Mouse (Mus musculus) limb, embryonic 13.5 days (tissue): ENCODE measurements around the gene Ift122. TPM values are rescaled to one million over a fixed set of nuclear protein-coding genes. Genes with fewer than 3 reads are reported as not detected.

ENCODE experiments used
- ATAC-seq: fragments of 200-750 bp; cut with Nextera tagmentation; 2 replicates; pipeline ENCODE4 v1.8.0; 2017; ENCODE audit warnings: low read depth, moderate number of reproducible peaks, moderate TSS enrichment; ENCODE audit not compliant: low FRiP score
- H3K27ac ChIP-seq: fragments of 300-500 bp; sonication (generic); 2 replicates; pipeline ENCODE4 v1.5.1; 2015; ENCODE audit warnings: inconsistent platforms, mild to moderate bottlenecking, moderate library complexity
- H3K27me3 ChIP-seq: fragments of 300-500 bp; sonication (generic); 2 replicates; pipeline ENCODE4 v1.6.1; 2015; ENCODE audit warnings: mild to moderate bottlenecking, inconsistent platforms
- H3K36me3 ChIP-seq: fragments of 300-500 bp; sonication (generic); 2 replicates; pipeline ENCODE4 v1.6.1; 2015; ENCODE audit warnings: inconsistent platforms, mild to moderate bottlenecking, moderate library complexity
- H3K4me1 ChIP-seq: fragments of 300-500 bp; sonication (generic); 2 replicates; pipeline ENCODE4 v1.6.1; 2015; ENCODE audit warnings: inconsistent platforms
- H3K4me2 ChIP-seq: fragments of 300-500 bp; sonication (generic); replicated peaks from 2 replicates; pipeline ENCODE4 v1.6.1; 2015; ENCODE audit warnings: inconsistent platforms, mild to moderate bottlenecking, moderate library complexity
- H3K4me3 ChIP-seq: fragments of 300-500 bp; sonication (generic); 2 replicates; pipeline ENCODE4 v1.5.1; 2015; ENCODE audit warnings: moderate library complexity, mild to moderate bottlenecking, inconsistent platforms
- H3K9ac ChIP-seq: fragments of 300-500 bp; sonication (generic); 2 replicates; pipeline ENCODE4 v1.6.1; 2015; ENCODE audit warnings: mild to moderate bottlenecking, inconsistent platforms
- H3K9me3 ChIP-seq: fragments of 300-500 bp; sonication (generic); 2 replicates; pipeline ENCODE4 v1.6.1; 2016; ENCODE audit warnings: inconsistent platforms
- WGBS: fragments of 180-500 bp; shearing (Covaris S2); methylation state at CpG from one replicate; pipeline ENCODE4 v1.1.7; 2015; 5-methylcytosine and 5-hydroxymethylcytosine counted together
- polyA plus RNA-seq: library from polyadenylated mRNA; unstranded; fragments of >200 nt; fragmentation: Nextera tagmentation; extraction: Ambion mirVana; gene quantifications from 2 replicates; pipeline ENCODE4 v1.2.1, GENCODE M21; 2015

The Ift122 gene
- polyA plus RNA-seq, 1 experiment from 2014 or later = 25.8 TPM

DNA sequence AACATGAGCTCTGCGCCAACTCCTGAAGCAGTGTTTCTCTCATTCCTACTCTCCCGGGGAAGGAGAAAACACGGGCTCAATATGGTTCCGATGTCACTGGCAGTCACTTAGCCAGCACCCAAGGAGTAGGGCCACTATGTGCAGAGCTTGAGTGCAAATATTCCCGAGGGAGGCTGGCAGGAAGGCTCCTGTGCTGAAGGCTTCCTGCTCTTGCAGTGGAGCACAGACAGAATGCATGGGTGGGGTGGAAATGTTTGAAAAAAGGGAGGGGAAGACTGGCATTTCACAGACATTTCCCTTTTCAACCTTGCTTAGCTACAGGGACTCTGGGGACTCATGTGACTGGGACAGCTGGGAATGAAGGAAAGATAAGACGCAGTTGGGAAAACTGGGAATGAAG, 25.4 kb downstream of the Ift122 start:
- H3K27me3 ChIP-seq = no peaks in the 10 kb centered on the region
- H3K27ac ChIP-seq = no peak overlapping the region
- ATAC-seq = no peak
- 84% methylated on average over 6 of the region's 6 CpGs for WGBS
- H3K4me2 ChIP-seq = no peak overlapping the region
- H3K4me1 ChIP-seq = no peaks in the 10 kb centered on the region
- H3K36me3 ChIP-seq = peaks cover 62% of the 10 kb centered on the region
- H3K9ac ChIP-seq = no peak overlapping the region
- H3K4me3 ChIP-seq = no peak overlapping the region
- H3K9me3 ChIP-seq = no peaks in the 10 kb centered on the region

DNA sequence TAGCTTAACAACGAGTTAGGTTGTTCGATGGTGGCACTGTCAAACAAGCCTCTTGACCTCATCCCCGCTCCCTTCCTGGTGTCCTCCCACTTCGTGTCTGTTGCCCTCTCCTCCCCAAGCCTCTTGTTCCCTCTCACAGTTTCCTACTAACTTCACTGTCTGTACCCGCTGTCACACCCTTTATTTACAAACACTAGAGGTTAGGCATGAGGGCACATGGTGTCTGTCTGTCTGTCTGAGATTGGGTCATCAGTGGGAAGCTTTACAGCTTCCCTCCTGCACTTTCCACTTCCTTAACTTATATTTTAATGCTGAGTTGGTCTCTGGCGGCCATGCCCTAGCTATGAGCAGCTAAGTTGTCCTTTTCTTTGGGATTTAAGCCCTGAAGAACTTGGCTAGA, 26.5 kb downstream of the Ift122 start:
- H3K27ac ChIP-seq = no peak overlapping the region
- WGBS = 78% methylated on average over 6 of the region's 6 CpGs
- H3K36me3 ChIP-seq = peaks cover 69% of the 10 kb centered on the region
- H3K4me2 ChIP-seq = no peak overlapping the region
- H3K9me3 ChIP-seq = no peaks in the 10 kb centered on the region
- no peak for ATAC-seq
- no peak overlapping the region for H3K9ac ChIP-seq
- no peaks in the 10 kb centered on the region for H3K27me3 ChIP-seq
- H3K4me1 ChIP-seq = no peaks in the 10 kb centered on the region
- no peak overlapping the region for H3K4me3 ChIP-seq

DNA sequence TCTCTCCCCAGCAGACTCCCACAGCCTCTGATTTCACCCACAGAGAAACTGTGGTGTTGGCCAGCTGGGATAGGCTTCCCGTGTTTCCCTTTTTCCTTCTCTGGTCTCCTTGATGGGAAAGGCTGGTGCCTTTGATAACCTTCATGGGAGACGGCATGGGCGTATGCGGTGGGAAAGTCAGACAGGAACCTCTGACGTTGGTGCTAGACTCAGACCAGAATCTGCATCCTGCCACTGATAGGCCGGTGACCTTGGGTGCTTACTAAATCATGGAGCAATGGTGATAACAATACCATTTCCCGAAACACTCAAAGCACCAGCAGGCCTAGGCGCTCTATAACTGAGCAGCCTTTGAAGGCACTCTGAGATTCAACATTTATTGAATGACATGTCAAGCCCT, 27.5 kb downstream of the Ift122 start:
- Histone ChIP-seq H3K4me1 (no peaks in the 10 kb centered on the region), H3K4me3 (no peak overlapping the region), H3K4me2 (no peak overlapping the region), H3K9ac (no peak overlapping the region), H3K27me3 (no peaks in the 10 kb centered on the region), H3K9me3 (no peaks in the 10 kb centered on the region), H3K36me3 (peaks cover 72% of the 10 kb centered on the region), H3K27ac (no peak overlapping the region)
- WGBS = 86% methylated on average over 8 of the region's 8 CpGs
- ATAC-seq = no peak

DNA sequence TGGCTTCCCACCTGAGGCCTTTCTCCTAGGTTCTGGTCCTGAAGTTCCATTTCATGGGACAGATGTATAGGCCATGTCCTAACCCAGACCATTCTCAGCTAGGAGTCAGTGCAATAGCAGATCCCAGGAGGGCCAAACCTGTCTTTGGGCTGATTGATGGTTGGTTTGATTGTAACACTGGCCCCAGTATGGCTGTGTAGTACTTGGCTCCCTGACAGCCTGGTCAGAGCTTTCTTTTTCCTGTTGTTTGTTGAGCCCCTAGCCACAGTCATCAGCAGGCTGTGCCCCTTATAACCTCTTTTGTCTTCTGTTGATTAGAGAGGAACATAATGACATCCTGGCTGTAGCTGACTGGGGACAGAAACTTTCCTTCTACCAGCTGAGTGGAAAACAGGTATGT, 30.7 kb downstream of the Ift122 start:
- ATAC-seq = no peak
- no peak overlapping the region for H3K27ac ChIP-seq
- peaks cover 73% of the 10 kb centered on the region for H3K36me3 ChIP-seq
- H3K27me3 ChIP-seq = no peaks in the 10 kb centered on the region
- 0 out of 2 replicates have a peak, but pooled peaks cover 4% of the 10 kb centered on the region for H3K4me1 ChIP-seq
- H3K9ac ChIP-seq = no peak overlapping the region
- H3K4me3 ChIP-seq = no peak overlapping the region
- H3K9me3 ChIP-seq = 0 out of 2 replicates have a peak, but pooled peaks cover 6% of the 10 kb centered on the region
- H3K4me2 ChIP-seq = no peak overlapping the region

- no peaks in the 10 kb centered on the region for H3K27me3 ChIP-seq
- no peak for ATAC-seq
- H3K4me1 ChIP-seq = peaks cover 13% of the 10 kb centered on the region; the same call in 1 of the 2 replicates
- H3K36me3 ChIP-seq = peaks cover 71% of the 10 kb centered on the region
- no peak overlapping the region for H3K9ac ChIP-seq
- H3K27ac ChIP-seq = no peak overlapping the region
- H3K9me3 ChIP-seq = 0 out of 2 replicates have a peak, but pooled peaks cover 6% of the 10 kb centered on the region
- no peak overlapping the region for H3K4me3 ChIP-seq
- WGBS = 57% methylated on average over 4 of the region's 4 CpGs
- H3K4me2 ChIP-seq = no peak overlapping the region
Measured at GRCm38 (mm10) chr6:115886894-115887293, 33.6 kb downstream of the Ift122 start.

DNA sequence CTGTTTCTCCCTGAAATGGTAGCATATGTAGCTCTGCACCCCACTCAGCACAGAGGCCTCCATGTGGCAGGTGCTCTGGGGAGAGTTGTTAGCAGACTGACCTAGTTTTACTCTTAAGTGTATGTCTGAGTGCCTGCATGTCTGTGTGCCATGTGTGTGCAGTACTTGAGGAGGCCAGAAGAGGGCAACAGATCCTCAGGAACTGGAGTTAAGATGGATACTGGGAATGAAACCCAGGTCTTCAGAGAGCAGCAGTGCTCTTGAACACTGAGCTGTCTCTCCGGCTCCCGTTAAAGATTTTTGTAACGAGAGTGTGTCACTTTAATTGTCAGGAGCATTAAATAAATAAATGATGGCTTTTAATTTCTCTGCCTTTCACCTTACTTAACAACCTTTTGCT, 35.0 kb downstream of the Ift122 start:
- Histone ChIP-seq H3K4me1 (peaks cover 13% of the 10 kb centered on the region; the same call in 1 of the 2 replicates), H3K4me2 (no peak overlapping the region), H3K36me3 (peaks cover 82% of the 10 kb centered on the region), H3K27ac (no peak overlapping the region), H3K27me3 (no peaks in the 10 kb centered on the region), H3K9ac (no peak overlapping the region), H3K9me3 (0 out of 2 replicates have a peak, but pooled peaks cover 6% of the 10 kb centered on the region), H3K4me3 (no peak overlapping the region)
- WGBS = 93% methylated on average over 3 of the region's 3 CpGs
- no peak for ATAC-seq

- Histone ChIP-seq H3K27me3 (no peaks in the 10 kb centered on the region), H3K4me2 (no peak overlapping the region), H3K9me3 (0 out of 2 replicates have a peak, but pooled peaks cover 6% of the 10 kb centered on the region), H3K9ac (no peak overlapping the region), H3K4me3 (no peak overlapping the region), H3K4me1 (peaks cover 13% of the 10 kb centered on the region; the same call in 1 of the 2 replicates), H3K36me3 (peaks cover 77% of the 10 kb centered on the region), H3K27ac (no peak overlapping the region)
- ATAC-seq = no peak
- WGBS = 85% methylated on average over 8 of the region's 8 CpGs
Measured at GRCm38 (mm10) chr6:115890601-115891000, 37.3 kb downstream of the Ift122 start.

- no peak overlapping the region for H3K4me3 ChIP-seq
- H3K36me3 ChIP-seq = peaks cover 78% of the 10 kb centered on the region
- no peaks in the 10 kb centered on the region for H3K27me3 ChIP-seq
- H3K4me2 ChIP-seq = no peak overlapping the region
- ATAC-seq = no peak
- H3K9ac ChIP-seq = no peak overlapping the region
- no peak overlapping the region for H3K27ac ChIP-seq
- WGBS = 83% methylated on average over 6 of the region's 6 CpGs
- peaks cover 13% of the 10 kb centered on the region; the same call in 1 of the 2 replicates for H3K4me1 ChIP-seq
- 0 out of 2 replicates have a peak, but pooled peaks cover 6% of the 10 kb centered on the region for H3K9me3 ChIP-seq
Measured at GRCm38 (mm10) chr6:115891061-115891460, 37.8 kb downstream of the Ift122 start.

DNA sequence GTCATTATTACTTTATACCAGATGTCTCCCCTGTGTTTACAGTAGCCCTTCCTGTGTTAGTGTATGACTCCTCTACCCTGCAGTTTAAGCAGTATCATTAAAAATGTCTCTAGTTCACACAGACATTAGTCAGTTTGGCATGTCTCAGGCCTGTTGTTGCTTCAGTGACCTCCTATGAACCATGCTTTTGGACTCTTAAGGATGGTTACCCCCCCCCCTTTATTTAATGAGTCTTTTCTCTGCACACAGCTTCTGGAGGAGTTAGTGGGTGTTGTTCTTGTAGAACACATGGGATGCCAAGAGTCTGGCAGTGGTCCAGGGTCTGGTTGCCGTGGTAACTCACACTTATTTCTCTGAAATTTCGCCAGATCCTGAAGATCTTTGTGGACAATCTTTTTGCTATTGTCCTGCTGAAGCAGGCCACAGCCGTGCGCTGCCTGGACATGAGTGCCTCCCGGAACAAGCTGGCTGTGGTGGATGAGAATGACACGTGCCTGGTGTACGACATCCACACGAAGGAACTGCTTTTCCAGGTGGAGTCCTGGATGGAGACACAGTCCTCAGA, 38.3 kb downstream of the Ift122 start:
- no peak overlapping the region for H3K9ac ChIP-seq
- no peaks in the 10 kb centered on the region for H3K27me3 ChIP-seq
- WGBS = 73% methylated on average over 8 of the region's 8 CpGs
- H3K4me2 ChIP-seq = no peak overlapping the region
- H3K36me3 ChIP-seq = peaks cover 81% of the 10 kb centered on the region
- no peak overlapping the region for H3K27ac ChIP-seq
- no peak overlapping the region for H3K4me3 ChIP-seq
- H3K4me1 ChIP-seq = peaks cover 11% of the 10 kb centered on the region; the same call in 1 of the 2 replicates
- no peak for ATAC-seq
- H3K9me3 ChIP-seq = 0 out of 2 replicates have a peak, but pooled peaks cover 6% of the 10 kb centered on the region

DNA sequence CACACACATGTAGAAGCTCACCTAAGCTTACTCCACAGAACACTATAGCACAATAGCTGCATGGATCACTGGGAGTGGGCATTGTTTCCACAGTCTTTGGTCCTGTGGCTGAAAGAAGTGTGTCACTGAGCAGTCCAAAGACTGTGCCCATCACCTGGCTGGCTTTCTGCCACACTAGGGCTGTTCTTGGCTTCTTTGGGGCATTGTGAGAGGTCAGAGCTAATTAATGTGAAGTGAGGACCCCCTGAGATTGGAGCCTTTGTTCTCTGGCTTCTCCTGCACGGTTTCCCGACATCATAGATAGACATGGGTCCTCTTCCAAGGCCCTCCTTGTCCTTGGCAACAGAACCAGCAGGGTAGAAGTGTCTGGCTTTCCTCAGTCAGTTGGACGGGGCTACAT, 39.1 kb downstream of the Ift122 start:
- ATAC-seq = no peak
- H3K27me3 ChIP-seq = no peaks in the 10 kb centered on the region
- H3K27ac ChIP-seq = no peak overlapping the region
- peaks cover 78% of the 10 kb centered on the region for H3K36me3 ChIP-seq
- H3K9me3 ChIP-seq = 0 out of 2 replicates have a peak, but pooled peaks cover 6% of the 10 kb centered on the region
- WGBS = 76% methylated on average over 3 of the region's 3 CpGs
- no peak overlapping the region for H3K4me3 ChIP-seq
- no peak overlapping the region for H3K4me2 ChIP-seq
- H3K9ac ChIP-seq = no peak overlapping the region
- peaks cover 14% of the 10 kb centered on the region; the same call in 1 of the 2 replicates for H3K4me1 ChIP-seq

GRCm38 (mm10) chr6:115896346-115896745, 43.1 kb downstream of the Ift122 start:
- ATAC-seq = no peak
- Histone ChIP-seq H3K36me3 (peaks cover 57% of the 10 kb centered on the region), H3K27me3 (no peaks in the 10 kb centered on the region), H3K27ac (no peak overlapping the region), H3K9me3 (no peaks in the 10 kb centered on the region), H3K4me3 (no peak overlapping the region), H3K4me2 (no peak overlapping the region), H3K9ac (no peak overlapping the region), H3K4me1 (peaks cover 19% of the 10 kb centered on the region)
- 96% methylated on average over 1 of the region's 1 CpGs for WGBS

DNA sequence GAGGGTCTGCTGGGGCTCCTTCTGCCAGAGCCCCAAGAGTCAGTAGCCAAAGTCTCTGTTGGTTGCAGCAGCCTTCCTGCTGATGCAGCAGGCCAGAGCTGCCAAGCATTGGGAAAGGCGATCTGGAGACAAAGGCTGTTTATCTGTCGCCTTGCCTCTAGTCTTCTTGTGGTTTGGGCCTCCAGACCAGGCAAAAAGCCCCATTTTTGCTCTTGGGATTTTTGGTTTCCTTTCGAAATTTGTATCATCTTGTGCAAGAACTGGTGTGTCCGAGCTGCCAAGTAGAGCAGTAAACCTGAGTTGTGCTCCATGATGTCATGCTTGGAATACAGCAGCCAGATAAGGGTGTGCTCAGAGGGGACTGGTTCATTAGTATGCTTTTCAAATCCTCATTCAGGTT, 43.8 kb downstream of the Ift122 start:
- Histone ChIP-seq H3K4me1 (peaks cover 19% of the 10 kb centered on the region), H3K4me3 (no peak overlapping the region), H3K36me3 (peaks cover 54% of the 10 kb centered on the region), H3K27me3 (no peaks in the 10 kb centered on the region), H3K9ac (no peak overlapping the region), H3K27ac (0 out of 2 replicates have a peak overlapping the region, but pooled peaks have one; percentile 28), H3K4me2 (no peak overlapping the region), H3K9me3 (no peaks in the 10 kb centered on the region)
- ATAC-seq = no peak
- WGBS = 78% methylated on average over 4 of the region's 4 CpGs
